ENCODE assay signal across 10 mouse cellular contexts in the genomic region with DNA sequence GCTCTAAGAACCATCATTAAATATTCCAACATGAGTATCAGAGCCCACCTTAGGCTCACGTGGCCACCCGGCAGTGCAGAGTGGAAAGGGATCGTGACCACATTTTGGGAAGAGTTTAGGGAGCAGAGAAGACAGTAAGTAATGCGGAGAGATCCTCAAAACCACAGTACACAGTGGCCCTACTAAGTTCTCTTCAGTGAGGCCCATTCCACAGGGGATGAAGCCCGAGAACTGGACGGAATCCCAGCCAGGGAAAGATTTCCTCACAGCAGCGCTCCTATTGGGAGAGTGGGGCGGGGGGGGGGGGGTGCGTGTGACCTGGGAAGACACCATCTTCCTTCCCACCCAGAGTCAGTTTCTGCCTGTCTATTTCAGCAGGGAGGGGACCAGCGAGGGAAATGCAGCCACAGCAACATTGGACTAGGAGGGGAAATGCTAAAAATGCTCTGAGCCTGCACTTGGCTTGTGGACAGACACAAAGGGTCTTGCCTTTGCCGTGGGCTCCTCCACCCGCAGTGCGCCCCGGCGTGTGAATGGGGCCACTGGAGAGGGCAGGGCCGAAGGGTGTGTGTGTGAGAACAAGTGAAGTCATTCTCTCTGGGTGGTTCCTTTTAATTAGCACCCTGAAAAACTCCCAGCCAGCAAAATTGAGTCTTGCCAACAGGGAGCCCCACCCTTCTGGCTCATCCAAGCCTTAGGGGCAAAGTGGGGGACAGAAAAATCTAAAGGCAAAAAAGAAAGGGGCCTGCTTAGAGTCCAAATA. TPM values are rescaled to one million over a fixed set of nuclear protein-coding genes. Genes with fewer than 3 reads are reported as not detected.
DNase-seq lines count a peak whose midpoint lies in the region; ATAC-seq lines count a peak whose summit lies in the region.
"Had no signal": no experiment of that assay in that cellular context is flagged by ENCODE, and none has a peak within 500 bp of the region (broad histone marks: within the 10 kb centered on the region; RNA-seq: fewer than 3 reads in every experiment).

No protein-coding gene starts in this region.

- H3K27me3 ChIP-seq in forebrain, embryonic 11.5 days (ENCODE audit: control insufficient read depth, insufficient read depth, low read length): no peaks in the 10 kb centered on the region
- peaks cover 56% of the 10 kb centered on the region for H3K27me3 ChIP-seq in forebrain, embryonic 10.5 days (ENCODE audit: poor library complexity, severe bottlenecking)
- H3K27me3 ChIP-seq in midbrain, embryonic 16.5 days (ENCODE audit: control insufficient read depth, insufficient read depth, low read depth, low read length): peaks cover 2% of the 10 kb centered on the region; the same call in 1 of the 2 replicates
- H3K27me3 ChIP-seq in midbrain, embryonic 13.5 days: 0 out of 2 replicates have a peak, but pooled peaks cover 7% of the 10 kb centered on the region
- H3K27me3 ChIP-seq in intestine, embryonic 15.5 days (replicated peaks): no peaks in the 10 kb centered on the region
- no peaks in the 10 kb centered on the region for H3K27me3 ChIP-seq in stomach, embryonic 14.5 days (ENCODE audit: control insufficient read depth, insufficient read depth, low read length)

- peaks cover 9% of the 10 kb centered on the region for H3K4me1 ChIP-seq in forebrain, embryonic 11.5 days (replicated peaks; ENCODE audit: control insufficient read depth, insufficient read depth, low read length)
- H3K4me1 ChIP-seq in forebrain, embryonic 10.5 days: peaks cover 38% of the 10 kb centered on the region
- peaks cover 7% of the 10 kb centered on the region for H3K4me1 ChIP-seq in midbrain, embryonic 16.5 days (ENCODE audit: control insufficient read depth, insufficient read depth, low read length)
- peaks cover 17% of the 10 kb centered on the region for H3K4me1 ChIP-seq in midbrain, embryonic 13.5 days (replicated peaks)
- peaks cover 47% of the 10 kb centered on the region for H3K4me1 ChIP-seq in intestine, embryonic 15.5 days (replicated peaks)
- H3K4me1 ChIP-seq in stomach, embryonic 14.5 days (ENCODE audit: control insufficient read depth, insufficient read depth, low read length): peaks cover 37% of the 10 kb centered on the region

- no peak overlapping the region for H3K9ac ChIP-seq in forebrain, embryonic 11.5 days (ENCODE audit: low read length)
- no peak overlapping the region for H3K9ac ChIP-seq in midbrain, embryonic 16.5 days (ENCODE audit: low read depth, low read length)
- no peak overlapping the region for H3K9ac ChIP-seq in midbrain, embryonic 13.5 days (replicated peaks)
- no peak overlapping the region for H3K9ac ChIP-seq in intestine, embryonic 15.5 days
- no peak overlapping the region for H3K9ac ChIP-seq in stomach, embryonic 14.5 days (replicated peaks; ENCODE audit: low read depth, low read length)

- peak; percentile 9; the same call in 1 of the 2 replicates for ATAC-seq in forebrain, embryonic 11.5 days (replicated peaks; ENCODE audit: low FRiP score)
- ATAC-seq in midbrain, embryonic 16.5 days: no peak
- ATAC-seq in midbrain, embryonic 13.5 days: no peak
- no peak for ATAC-seq in intestine, embryonic 15.5 days
- ATAC-seq in stomach, embryonic 14.5 days (ENCODE audit: insufficient number of reproducible peaks, insufficient read depth, low FRiP score, low read depth): no peak
- ATAC-seq in megakaryocyte progenitor cell, adult 5-6 weeks (replicated peaks; ENCODE audit: poor library complexity): no peak

- H3K9me3 ChIP-seq in forebrain, embryonic 11.5 days (ENCODE audit: control insufficient read depth, low read length): no peaks in the 10 kb centered on the region
- no peaks in the 10 kb centered on the region for H3K9me3 ChIP-seq in forebrain, embryonic 10.5 days
- H3K9me3 ChIP-seq in midbrain, embryonic 16.5 days (replicated peaks; ENCODE audit: control insufficient read depth, low read length, poor library complexity, severe bottlenecking): no peaks in the 10 kb centered on the region
- no peaks in the 10 kb centered on the region for H3K9me3 ChIP-seq in midbrain, embryonic 13.5 days
- H3K9me3 ChIP-seq in intestine, embryonic 15.5 days: no peaks in the 10 kb centered on the region
- H3K9me3 ChIP-seq in stomach, embryonic 14.5 days (ENCODE audit: control insufficient read depth, low read depth, low read length): no peaks in the 10 kb centered on the region

- WGBS in forebrain, embryonic 11.5 days: 62% methylated on average over 16 of the region's 16 CpGs
- 67% methylated on average over 16 of the region's 16 CpGs for WGBS in forebrain, embryonic 10.5 days
- 58% methylated on average over 15 of the region's 16 CpGs for WGBS in midbrain, embryonic 16.5 days
- WGBS in midbrain, embryonic 13.5 days: 61% methylated on average over 16 of the region's 16 CpGs
- WGBS in intestine, embryonic 15.5 days: 58% methylated on average over 16 of the region's 16 CpGs
- WGBS in stomach, embryonic 14.5 days: 53% methylated on average over 16 of the region's 16 CpGs

- no peaks in the 10 kb centered on the region for H3K36me3 ChIP-seq in forebrain, embryonic 11.5 days (ENCODE audit: control insufficient read depth, insufficient read depth, low read length)
- no peaks in the 10 kb centered on the region for H3K36me3 ChIP-seq in forebrain, embryonic 10.5 days (replicated peaks)
- H3K36me3 ChIP-seq in midbrain, embryonic 16.5 days (ENCODE audit: control insufficient read depth, insufficient read depth, low read length): no peaks in the 10 kb centered on the region
- H3K36me3 ChIP-seq in midbrain, embryonic 13.5 days: no peaks in the 10 kb centered on the region
- H3K36me3 ChIP-seq in intestine, embryonic 15.5 days: no peaks in the 10 kb centered on the region
- no peaks in the 10 kb centered on the region for H3K36me3 ChIP-seq in stomach, embryonic 14.5 days (ENCODE audit: control insufficient read depth, insufficient read depth, low read length)

- no peak overlapping the region for H3K4me3 ChIP-seq in forebrain, embryonic 11.5 days (ENCODE audit: low read depth, low read length)
- H3K4me3 ChIP-seq in forebrain, embryonic 10.5 days: no peak overlapping the region
- no peak overlapping the region for H3K4me3 ChIP-seq in midbrain, embryonic 16.5 days (ENCODE audit: low read depth, low read length)
- no peak overlapping the region for H3K4me3 ChIP-seq in midbrain, embryonic 13.5 days (replicated peaks)
- no peak overlapping the region for H3K4me3 ChIP-seq in intestine, embryonic 15.5 days (replicated peaks)
- no peak overlapping the region for H3K4me3 ChIP-seq in stomach, embryonic 14.5 days (ENCODE audit: low read depth, low read length)

- DNase-seq in forebrain, embryonic 11.5 days (ENCODE audit: low spot score): no peak
- no peak for DNase-seq in forebrain, embryonic 10.5 days (ENCODE audit: extremely low spot score, low spot score)
- no peak for DNase-seq in lung, postnatal 14 days

- no peak overlapping the region for H3K4me2 ChIP-seq in forebrain, embryonic 11.5 days (ENCODE audit: low read depth, low read length, severe bottlenecking)
- H3K4me2 ChIP-seq in midbrain, embryonic 16.5 days (ENCODE audit: low read length): peak overlapping the region; percentile 28; the same call in 1 of the 2 replicates
- H3K4me2 ChIP-seq in midbrain, embryonic 13.5 days (replicated peaks): no peak overlapping the region
- H3K4me2 ChIP-seq in intestine, embryonic 15.5 days (replicated peaks): no peak overlapping the region
- H3K4me2 ChIP-seq in stomach, embryonic 14.5 days (replicated peaks; ENCODE audit: low read depth, low read length): no peak overlapping the region

- H3K27ac ChIP-seq in forebrain, embryonic 11.5 days (ENCODE audit: low read depth, low read length): no peak overlapping the region
- H3K27ac ChIP-seq in forebrain, embryonic 10.5 days: no peak overlapping the region
- no peak overlapping the region for H3K27ac ChIP-seq in midbrain, embryonic 16.5 days (ENCODE audit: low read length)
- no peak overlapping the region for H3K27ac ChIP-seq in midbrain, embryonic 13.5 days
- peak overlapping the region; percentile 33; the same call in 1 of the 2 replicates for H3K27ac ChIP-seq in intestine, embryonic 15.5 days
- H3K27ac ChIP-seq in stomach, embryonic 14.5 days (ENCODE audit: low read length): peak overlapping the region; percentile 56; the same call in 1 of the 2 replicates

RNA-seq across cellular contexts. Expression of a gene that starts 20.2 kb away (rescaled TPM):
- polyA plus RNA-seq in forebrain, embryonic 11.5 days (2014; fragmentation: Nextera tagmentation; extraction: Ambion mirVana): not detected in 2 replicates
- polyA plus RNA-seq in forebrain, embryonic 10.5 days (2016; fragmentation: Nextera tagmentation; extraction: Ambion mirVana): not detected in 2 replicates
- polyA plus RNA-seq in midbrain, embryonic 16.5 days (2015; fragmentation: Nextera tagmentation; extraction: Ambion mirVana): not detected in 2 replicates
- polyA plus RNA-seq in midbrain, embryonic 13.5 days (2015; fragmentation: Nextera tagmentation; extraction: Ambion mirVana): not detected in 2 replicates
- 0.05 and 0.25 TPM in 2 replicates for polyA plus RNA-seq in intestine, embryonic 15.5 days (2015; fragmentation: Nextera tagmentation; extraction: Ambion mirVana)
- polyA plus RNA-seq in stomach, embryonic 14.5 days (2014; fragmentation: Nextera tagmentation; extraction: Ambion mirVana): 0.36 and 0.66 TPM in 2 replicates
- total RNA-seq in megakaryocyte progenitor cell, adult 5-6 weeks (2015): not detected in 2 replicates
- total RNA-seq in megakaryocyte progenitor cell, adult 5-6 weeks (2017): not detected in 2 replicates
- total RNA-seq: left cerebral cortex, postnatal 25 days had no signal
- polyA plus RNA-seq: cerebellum, adult 2 months had no signal

RNA-seq across cellular contexts. Expression of a gene that starts 30.0 kb away (rescaled TPM):
- polyA plus RNA-seq in forebrain, embryonic 11.5 days (2014; fragmentation: Nextera tagmentation; extraction: Ambion mirVana): 16.2 and 19.2 TPM in 2 replicates
- polyA plus RNA-seq in forebrain, embryonic 10.5 days (2016; fragmentation: Nextera tagmentation; extraction: Ambion mirVana): 32.6 and 35.6 TPM in 2 replicates
- 2.2 TPM in 2 replicates for polyA plus RNA-seq in midbrain, embryonic 16.5 days (2015; fragmentation: Nextera tagmentation; extraction: Ambion mirVana)
- polyA plus RNA-seq in midbrain, embryonic 13.5 days (2015; fragmentation: Nextera tagmentation; extraction: Ambion mirVana): 1.1 and 1.6 TPM in 2 replicates
- polyA plus RNA-seq in intestine, embryonic 15.5 days (2015; fragmentation: Nextera tagmentation; extraction: Ambion mirVana): 775 and 835 TPM in 2 replicates
- polyA plus RNA-seq in stomach, embryonic 14.5 days (2014; fragmentation: Nextera tagmentation; extraction: Ambion mirVana): 707 and 780 TPM in 2 replicates
- 0.12 and 0.73 TPM in 2 replicates for total RNA-seq in megakaryocyte progenitor cell, adult 5-6 weeks (2015)
- 0.12 and 0.44 TPM in 2 replicates for total RNA-seq in megakaryocyte progenitor cell, adult 5-6 weeks (2017)

RNA-seq across cellular contexts. Expression of a gene that starts 34.1 kb away (rescaled TPM):
- polyA plus RNA-seq in forebrain, embryonic 11.5 days (2014; fragmentation: Nextera tagmentation; extraction: Ambion mirVana): 0.12 TPM in 1 of 2 replicates, not detected in the other
- 0.09 and 0.12 TPM in 2 replicates for polyA plus RNA-seq in forebrain, embryonic 10.5 days (2016; fragmentation: Nextera tagmentation; extraction: Ambion mirVana)
- 0.25 and 0.51 TPM in 2 replicates for polyA plus RNA-seq in midbrain, embryonic 16.5 days (2015; fragmentation: Nextera tagmentation; extraction: Ambion mirVana)
- 0.15 TPM in 1 of 2 replicates, not detected in the other for polyA plus RNA-seq in midbrain, embryonic 13.5 days (2015; fragmentation: Nextera tagmentation; extraction: Ambion mirVana)
- 0.13 and 0.15 TPM in 2 replicates for polyA plus RNA-seq in intestine, embryonic 15.5 days (2015; fragmentation: Nextera tagmentation; extraction: Ambion mirVana)
- 0.38 and 0.78 TPM in 2 replicates for polyA plus RNA-seq in stomach, embryonic 14.5 days (2014; fragmentation: Nextera tagmentation; extraction: Ambion mirVana)
- not detected in 2 replicates for total RNA-seq in megakaryocyte progenitor cell, adult 5-6 weeks (2015)
- total RNA-seq in megakaryocyte progenitor cell, adult 5-6 weeks (2017): not detected in 2 replicates
- total RNA-seq: left cerebral cortex, postnatal 25 days had no signal
- polyA plus RNA-seq: cerebellum, adult 2 months had no signal

RNA-seq across cellular contexts. Expression of a gene that starts 49.7 kb away (rescaled TPM):
- not detected in 2 replicates for polyA plus RNA-seq in forebrain, embryonic 11.5 days (2014; fragmentation: Nextera tagmentation; extraction: Ambion mirVana)
- polyA plus RNA-seq in forebrain, embryonic 10.5 days (2016; fragmentation: Nextera tagmentation; extraction: Ambion mirVana): not detected in 2 replicates
- polyA plus RNA-seq in midbrain, embryonic 16.5 days (2015; fragmentation: Nextera tagmentation; extraction: Ambion mirVana): not detected in 2 replicates
- polyA plus RNA-seq in midbrain, embryonic 13.5 days (2015; fragmentation: Nextera tagmentation; extraction: Ambion mirVana): 0.26 TPM in 1 of 2 replicates, not detected in the other
- 0.85 and 1.2 TPM in 2 replicates for polyA plus RNA-seq in intestine, embryonic 15.5 days (2015; fragmentation: Nextera tagmentation; extraction: Ambion mirVana)
- 60.1 and 100 TPM in 2 replicates for polyA plus RNA-seq in stomach, embryonic 14.5 days (2014; fragmentation: Nextera tagmentation; extraction: Ambion mirVana)
- 0.52 TPM in 1 of 2 replicates, not detected in the other for total RNA-seq in megakaryocyte progenitor cell, adult 5-6 weeks (2015)
- not detected in 2 replicates for total RNA-seq in megakaryocyte progenitor cell, adult 5-6 weeks (2017)
- total RNA-seq: left cerebral cortex, postnatal 25 days had no signal
- polyA plus RNA-seq: cerebellum, adult 2 months had no signal

RNA-seq across cellular contexts. Expression of a gene that starts 53.7 kb away (rescaled TPM):
- polyA plus RNA-seq in forebrain, embryonic 11.5 days (2014; fragmentation: Nextera tagmentation; extraction: Ambion mirVana): 12.0 and 13.6 TPM in 2 replicates
- polyA plus RNA-seq in forebrain, embryonic 10.5 days (2016; fragmentation: Nextera tagmentation; extraction: Ambion mirVana): 34.4 and 37.1 TPM in 2 replicates
- 3.8 and 5.1 TPM in 2 replicates for polyA plus RNA-seq in midbrain, embryonic 16.5 days (2015; fragmentation: Nextera tagmentation; extraction: Ambion mirVana)
- 1.2 and 2.5 TPM in 2 replicates for polyA plus RNA-seq in midbrain, embryonic 13.5 days (2015; fragmentation: Nextera tagmentation; extraction: Ambion mirVana)
- 263 and 305 TPM in 2 replicates for polyA plus RNA-seq in intestine, embryonic 15.5 days (2015; fragmentation: Nextera tagmentation; extraction: Ambion mirVana)
- polyA plus RNA-seq in stomach, embryonic 14.5 days (2014; fragmentation: Nextera tagmentation; extraction: Ambion mirVana): 407 and 452 TPM in 2 replicates
- total RNA-seq in megakaryocyte progenitor cell, adult 5-6 weeks (2015): 7.9 and 11.8 TPM in 2 replicates
- 12.0 and 14.6 TPM in 2 replicates for total RNA-seq in megakaryocyte progenitor cell, adult 5-6 weeks (2017)

Comparison
In these comparisons a context has a peak if more than half of its experiments do, and no peak if none do; other contexts are left out.
1. H3K27ac ChIP-seq: peak in intestine, embryonic 15.5 days (single experiment) and stomach, embryonic 14.5 days (single experiment); none in forebrain, embryonic 11.5 days (single experiment), forebrain, embryonic 10.5 days (single experiment), midbrain, embryonic 16.5 days (single experiment) and midbrain, embryonic 13.5 days (single experiment).
2. RNA of a gene that starts 30.0 kb away (polyA plus RNA-seq): 775 to 835 TPM in intestine, embryonic 15.5 days and 707 to 780 TPM in stomach, embryonic 14.5 days; 32.6 to 35.6 TPM in forebrain, embryonic 10.5 days, 16.2 to 19.2 TPM in forebrain, embryonic 11.5 days, 2.2 TPM in midbrain, embryonic 16.5 days and 1.1 to 1.6 TPM in midbrain, embryonic 13.5 days; every median in the first group is over 10 times any median in the second.